Mouse (Mus musculus): ENCODE measurements around the gene Lat.

Lat gene

DNA sequence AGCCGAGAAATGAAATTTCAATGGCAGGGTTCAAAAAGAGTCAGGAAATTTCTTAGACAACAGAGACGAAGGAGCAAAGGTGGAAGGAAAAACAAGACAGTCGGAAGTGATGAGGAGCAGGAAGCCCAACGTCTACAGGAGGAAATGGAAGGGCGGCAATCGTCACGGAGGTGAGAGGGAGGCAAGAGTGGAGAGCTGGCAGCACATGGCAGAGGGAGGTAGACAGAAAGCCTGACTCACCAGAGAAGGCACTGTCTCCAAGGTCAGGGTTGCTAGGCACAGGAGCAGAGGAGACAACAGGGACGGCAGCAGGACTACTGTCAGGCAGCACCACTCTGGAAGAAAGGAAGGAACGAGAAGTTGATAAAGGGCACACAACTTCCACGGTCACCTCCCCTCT is 1.7 kb downstream of the Lat start:
- no peak for DNase-seq (ENCODE audit: low spot score in 2 of 2)

DNA sequence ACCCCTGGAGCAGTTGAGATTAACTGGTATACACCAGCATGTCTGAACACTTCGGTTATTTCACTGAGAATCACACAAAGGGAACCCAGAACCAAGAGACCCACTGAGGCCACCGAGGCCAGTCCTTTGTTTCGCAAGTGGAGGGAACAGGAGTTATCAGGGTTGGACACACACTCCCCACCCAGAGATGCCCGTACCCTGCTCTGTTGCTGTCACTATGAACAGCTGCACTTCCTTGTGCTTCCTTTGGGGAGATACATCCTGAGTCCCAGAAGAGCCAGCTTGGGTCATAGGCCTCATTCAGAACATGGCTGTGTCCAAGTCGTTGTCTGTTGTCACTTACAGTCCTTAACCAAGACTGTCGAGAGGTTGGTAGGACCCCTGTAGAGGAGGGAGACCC is 6.3 kb downstream of the Lat start:
- no peak for DNase-seq (ENCODE audit: low spot score in 2 of 2)

DNA sequence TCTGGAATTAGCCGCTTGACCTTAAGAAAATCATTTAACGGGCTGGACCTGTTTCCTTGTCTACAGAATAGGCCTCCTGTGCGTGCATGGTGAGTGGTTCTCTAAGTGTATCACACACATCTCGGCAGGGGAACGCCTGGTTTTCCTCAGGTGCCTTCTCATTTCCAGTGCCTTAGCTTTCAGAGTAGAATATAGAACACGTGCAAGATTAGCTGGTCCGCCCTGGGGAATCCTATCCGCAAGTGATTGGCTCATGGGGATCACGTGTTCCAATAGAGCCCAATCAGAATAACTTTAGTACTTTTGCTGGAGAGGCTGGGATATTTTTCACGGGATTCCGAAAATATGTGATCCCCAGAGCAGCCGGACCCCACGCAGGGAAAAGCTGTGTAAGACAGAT is 10.3 kb downstream of the Lat start:
- no peak for DNase-seq (ENCODE audit: low spot score in 2 of 2)

DNA sequence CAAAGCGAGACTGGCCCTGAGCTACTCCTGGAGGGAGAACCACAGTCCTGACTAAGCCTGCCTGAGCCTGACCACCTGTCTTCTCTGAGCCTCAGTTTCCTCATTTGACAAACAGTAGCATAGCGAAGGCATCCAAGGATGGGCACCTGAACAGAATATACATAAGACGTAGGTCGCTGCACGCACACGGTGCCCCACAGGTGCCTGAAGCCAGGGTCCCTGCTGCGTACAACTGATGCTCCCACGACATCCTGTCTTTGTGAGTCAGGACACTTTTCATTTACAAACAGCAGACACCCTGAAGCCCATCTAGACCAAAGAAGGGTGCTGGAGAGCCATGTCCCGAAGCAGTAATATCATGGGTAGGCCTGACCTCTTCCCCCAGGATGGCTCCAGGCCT is 11.0 kb downstream of the Lat start:
- DNase-seq (ENCODE audit: low spot score in 2 of 2) = no peak

DNA sequence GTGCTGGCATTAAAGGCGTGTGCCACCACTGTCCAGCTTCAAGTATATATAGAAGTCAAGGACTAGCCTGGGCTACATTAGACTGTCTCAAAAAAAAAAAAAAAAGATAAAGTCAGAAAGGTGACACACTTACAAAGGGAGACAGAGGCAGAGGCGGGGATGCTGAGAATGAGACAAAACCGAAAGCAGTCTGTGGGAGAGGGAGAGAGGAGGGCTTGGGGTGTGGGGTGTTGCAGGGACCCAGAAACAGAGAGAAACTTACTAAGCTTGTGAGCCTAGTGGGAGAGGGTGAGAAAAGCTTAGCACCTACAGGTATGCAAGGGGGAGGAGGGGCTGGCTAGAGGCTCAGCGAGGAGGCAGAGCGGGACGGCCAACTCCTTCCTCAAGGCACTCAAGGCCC is 11.5 kb downstream of the Lat start:
- no peak for DNase-seq (ENCODE audit: low spot score in 2 of 2)

DNA sequence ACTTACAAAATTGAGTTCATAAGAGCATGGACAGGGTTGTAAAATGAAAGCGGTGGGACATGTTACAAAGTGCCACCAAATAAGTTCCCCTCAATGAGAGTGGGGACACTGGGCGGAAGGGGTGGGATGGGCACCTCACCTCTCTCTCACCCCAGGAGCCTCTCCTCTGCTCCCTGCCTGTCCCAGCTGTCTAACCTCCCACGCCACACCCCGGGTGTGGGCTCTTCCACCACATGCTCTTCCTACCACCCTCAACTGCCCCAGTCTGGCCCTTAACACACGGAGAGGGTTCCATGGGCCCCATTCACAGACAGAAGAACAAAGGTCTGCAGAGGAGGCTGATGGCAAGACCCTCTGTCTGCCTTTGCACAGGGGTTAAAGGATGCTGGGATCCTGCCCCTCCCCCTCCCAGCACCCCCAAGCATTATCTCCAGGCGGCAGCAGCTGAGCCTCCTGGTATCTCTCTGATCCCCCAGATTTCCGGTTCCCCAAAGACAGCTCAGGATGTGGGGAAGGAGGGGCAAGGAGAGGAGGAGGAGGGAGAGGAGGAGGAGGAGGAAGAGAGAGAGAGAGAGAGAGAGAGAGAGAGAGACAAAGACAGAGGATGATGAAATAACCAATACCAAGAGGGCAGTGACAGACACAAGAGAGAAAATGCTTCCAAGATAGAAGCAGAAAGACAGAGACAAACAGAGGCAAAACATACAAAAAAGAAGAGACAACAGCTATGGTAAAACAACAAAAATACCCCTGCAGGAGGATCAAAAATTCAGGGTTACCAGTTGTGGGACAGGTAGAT is 12.4 kb downstream of the Lat start:
- no peak for DNase-seq (ENCODE audit: low spot score in 2 of 2)

DNA sequence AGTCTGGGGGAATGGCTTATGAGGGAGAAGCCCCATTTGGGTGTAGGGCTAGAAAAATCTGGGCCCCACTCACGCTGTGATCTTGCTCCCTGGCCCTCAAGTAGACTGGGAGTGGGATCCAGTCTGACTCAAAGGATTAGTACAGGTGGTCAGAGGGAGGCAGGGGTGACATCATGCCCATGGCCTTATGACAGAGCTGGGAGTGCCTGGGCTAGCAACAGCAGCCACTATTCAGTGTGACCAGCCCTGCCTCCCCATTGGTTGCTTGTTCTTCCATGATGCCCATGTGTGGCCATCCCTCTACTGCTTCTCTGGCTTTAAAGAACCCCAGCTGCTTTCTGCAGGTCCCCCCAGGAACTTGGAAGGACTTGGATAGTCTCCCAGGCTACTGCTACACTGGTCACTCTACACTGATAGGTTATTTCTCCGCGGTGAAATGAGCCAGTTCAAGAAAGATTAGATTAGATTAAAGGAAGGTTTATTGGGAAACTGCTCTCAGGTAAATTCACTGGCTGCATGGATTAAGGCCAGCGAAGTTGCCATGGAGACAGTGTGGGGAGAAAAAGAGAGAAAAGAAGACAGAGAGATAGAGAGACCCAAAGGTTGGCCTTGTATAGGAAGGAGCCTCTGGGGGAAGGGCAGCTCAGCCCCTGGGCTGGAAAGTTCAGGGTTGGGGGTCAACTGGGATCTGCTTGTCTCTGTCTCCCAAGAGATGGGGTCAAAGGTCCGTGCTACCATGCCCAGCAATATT is 13.3 kb downstream of the Lat start:
- no peak for DNase-seq (ENCODE audit: low spot score in 2 of 2)

DNA sequence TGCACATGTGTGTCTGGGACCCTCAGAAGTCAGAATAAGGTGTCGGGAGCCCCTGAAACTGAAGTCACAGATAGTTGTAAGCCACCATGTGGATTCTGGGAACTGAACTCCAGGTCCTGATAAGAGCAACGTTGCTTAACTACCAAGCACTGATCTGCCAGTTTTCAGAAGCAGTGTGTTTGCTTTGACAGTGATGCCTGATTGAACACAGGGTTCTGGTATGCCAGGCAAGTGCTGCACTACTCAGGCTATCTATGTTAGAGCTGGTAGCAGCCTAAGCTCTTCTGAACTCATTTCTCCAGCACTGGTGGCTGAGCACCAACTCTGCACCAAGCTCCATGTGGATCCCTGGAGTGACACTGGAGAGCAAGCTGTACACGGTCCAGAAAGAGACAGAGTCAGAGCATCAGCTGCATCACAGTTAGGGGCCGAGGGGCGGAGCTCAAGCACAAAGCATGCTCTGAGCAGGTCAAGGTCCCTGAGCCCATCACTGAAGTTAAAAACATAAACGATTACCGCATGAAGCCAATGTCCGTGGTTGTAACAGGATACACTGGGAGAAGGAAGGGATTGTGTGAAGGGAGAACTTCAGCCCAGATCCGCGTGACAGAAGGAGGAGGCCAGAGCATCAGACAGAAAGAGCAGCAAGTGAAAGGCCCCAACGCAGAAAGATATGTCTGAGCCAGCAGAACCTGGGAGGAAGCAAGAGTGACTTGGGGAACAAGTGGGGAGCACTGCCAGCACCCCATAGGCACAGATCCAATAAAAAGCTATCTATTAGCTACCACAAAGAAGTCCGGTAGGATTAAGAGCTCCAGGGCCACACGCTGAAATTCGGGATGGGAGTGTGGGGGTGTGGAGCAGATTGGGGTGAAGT is 14.4 kb downstream of the Lat start:
- DNase-seq (ENCODE audit: low spot score in 2 of 2) = no peak

DNA sequence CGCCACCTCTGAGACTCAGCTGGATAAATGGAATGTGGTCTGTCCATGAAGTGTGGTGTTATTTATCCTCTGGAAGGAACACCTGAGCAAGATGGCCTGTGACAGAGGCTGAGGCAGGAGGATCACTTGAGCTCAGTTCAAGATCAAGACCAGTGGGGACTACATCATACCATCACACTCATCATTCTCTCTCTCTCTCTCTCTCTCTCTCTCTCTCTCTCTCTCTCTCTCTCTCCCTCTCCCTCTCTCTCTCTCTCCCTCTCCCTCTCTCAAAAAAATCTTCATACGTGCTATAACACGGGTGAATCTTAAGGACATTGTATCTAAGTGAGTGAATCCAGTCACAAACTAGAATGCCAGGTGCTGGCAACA is 15.4 kb downstream of the Lat start:
- no peak for DNase-seq (ENCODE audit: low spot score in 2 of 2)

DNA sequence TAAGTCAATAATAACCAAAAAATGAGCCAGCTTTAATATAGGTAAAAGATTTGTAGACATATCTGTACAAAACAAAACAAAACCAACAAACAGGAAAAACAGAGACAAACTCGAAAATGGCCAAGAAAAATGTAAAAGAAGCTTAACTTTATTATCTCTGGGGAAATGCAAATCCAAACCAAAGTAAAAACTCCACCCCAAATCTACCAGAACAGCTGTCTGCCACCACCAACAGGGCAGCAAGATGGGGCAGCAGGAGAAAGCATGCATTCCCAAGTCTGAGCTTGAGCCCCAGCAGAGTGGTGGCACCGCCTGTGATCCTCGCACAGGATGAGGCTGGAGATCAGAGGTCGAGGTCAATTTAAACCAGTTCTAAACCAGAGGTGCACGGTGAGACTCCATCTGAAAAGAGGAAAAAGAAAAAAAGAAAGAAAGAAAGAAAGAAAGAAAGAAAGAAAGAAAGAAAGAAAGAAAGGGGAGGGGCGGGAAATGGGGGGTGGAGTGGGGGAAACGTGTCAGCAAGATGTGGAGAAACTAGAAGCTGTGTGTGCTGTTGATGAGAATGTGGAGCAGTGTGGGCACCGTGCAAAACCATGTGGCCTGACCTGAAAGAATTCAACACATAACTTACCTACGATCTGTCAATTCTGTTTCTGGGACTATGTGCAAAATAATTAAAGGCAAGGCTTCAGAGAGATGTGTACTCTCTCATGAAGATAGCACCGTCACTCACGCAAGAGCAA is 15.9 kb downstream of the Lat start:
- no peak for DNase-seq (ENCODE audit: low spot score in 2 of 2)

DNA sequence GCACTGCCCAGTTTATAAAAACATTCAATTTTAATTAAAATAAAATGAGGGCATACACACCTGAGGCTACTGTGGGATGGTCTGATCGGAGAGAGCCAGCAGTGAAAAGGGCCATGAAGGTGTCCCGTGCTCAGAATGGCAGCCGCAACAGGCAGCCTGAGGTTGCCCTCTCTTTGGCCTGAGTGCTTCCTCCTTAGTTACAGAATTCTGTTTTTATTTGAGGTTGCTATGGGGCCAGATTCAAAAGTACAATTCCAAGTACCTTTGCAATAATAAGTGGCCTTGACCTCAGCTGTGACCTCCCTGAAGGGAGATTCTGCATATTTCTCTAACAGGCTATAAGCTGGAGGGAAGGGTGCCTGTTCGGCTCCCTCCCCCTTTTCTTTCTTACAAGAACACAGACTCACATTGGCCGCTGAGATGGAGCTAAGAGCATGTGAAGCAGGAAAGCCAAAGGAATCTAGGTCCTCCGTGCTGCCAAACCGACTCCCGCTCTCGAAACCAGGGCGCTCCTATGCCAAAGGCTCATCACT is 17.9 kb downstream of the Lat start:
- DNase-seq (ENCODE audit: low spot score in 2 of 2) = no peak

DNA sequence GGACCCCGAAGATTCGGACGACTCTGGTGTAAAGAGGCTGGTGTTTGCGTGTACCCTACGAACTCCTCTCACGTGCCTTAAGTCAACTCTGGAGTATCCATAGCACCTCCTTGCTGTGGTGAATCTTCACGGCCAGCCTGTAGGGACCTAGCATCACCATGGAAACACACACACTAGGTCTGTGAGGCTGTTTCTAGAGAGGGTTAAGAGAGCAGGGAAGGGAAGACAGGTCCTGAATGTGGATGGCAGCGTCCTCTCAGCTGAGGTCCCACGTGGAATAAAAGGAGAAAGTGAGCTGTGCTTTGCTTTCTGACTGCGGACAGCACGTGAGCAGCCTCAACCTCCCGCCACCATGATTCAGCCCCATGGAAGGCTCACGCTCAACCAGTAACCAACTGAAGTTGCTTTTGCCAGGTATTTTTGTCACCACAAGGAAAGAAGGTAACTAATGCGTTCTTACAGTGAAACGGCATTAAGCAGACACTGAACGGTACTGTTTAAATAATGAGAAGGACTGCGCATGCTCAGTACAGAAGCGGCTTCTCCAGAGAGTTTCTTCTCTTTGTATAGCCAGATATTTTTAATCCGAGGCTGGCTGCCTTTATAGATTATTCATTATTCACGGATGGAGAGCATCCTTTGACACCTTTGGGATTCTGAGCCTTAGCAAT is 18.5 kb downstream of the Lat start:
- no peak for DNase-seq (ENCODE audit: low spot score in 2 of 2)

DNA sequence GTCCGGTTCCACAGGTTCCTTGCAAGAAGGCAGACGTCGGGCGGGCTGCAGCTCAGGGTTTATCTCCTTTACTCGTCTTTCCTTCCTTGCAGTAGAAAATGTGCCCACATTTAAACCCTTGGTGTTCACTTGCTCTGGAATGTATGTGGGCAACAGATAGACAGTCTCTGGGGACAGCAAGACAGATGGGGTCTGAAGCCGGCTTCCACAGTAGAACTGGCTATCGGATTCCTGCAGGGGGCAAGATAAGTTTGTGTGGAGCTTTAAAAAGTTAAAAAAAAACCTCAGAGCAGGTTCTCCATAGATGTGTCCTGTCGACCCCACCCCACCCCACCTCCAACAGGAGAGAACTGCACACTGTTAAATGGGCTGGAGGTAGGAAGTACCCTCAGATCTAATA is 21.1 kb downstream of the Lat start:
- no peak for DNase-seq (ENCODE audit: low spot score in 2 of 2)

DNA sequence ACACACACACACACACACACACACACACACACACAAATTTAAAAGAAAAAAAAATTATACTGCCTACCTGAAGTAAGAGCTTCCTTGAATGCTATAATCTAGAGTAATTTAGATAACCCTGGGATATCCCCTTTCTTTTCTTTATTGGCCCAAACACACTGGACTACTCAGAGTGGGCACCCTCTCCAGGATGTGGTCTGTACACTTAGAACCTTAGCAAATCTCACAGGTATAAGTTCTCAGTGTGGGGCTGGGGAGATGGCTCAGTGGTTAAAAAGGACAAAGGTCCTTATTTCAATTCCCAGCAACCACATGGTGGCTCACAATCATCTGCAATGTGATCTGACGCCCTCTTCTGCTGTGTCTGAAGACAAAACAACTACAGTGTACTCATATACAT is 22.3 kb downstream of the Lat start:
- DNase-seq (ENCODE audit: low spot score in 2 of 2) = no peak

DNA sequence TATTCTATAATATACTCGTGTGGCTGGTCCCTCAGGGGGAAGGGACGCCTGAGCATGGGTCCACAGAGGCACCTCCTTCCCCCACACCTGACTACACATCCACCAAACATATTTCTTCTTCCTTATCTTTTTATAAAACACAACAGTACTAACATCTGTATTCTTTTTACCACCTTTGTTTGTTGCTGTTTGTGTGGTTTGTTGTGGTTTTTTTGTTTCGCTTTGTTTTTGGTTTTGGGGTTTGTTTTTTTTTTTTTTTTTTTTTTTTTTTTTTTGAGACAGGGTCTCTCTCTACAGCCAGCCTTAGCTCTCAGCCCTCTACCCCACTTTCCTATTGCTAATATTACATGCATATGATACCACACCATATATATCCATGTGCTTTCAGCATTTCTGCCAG is 23.4 kb downstream of the Lat start:
- DNase-seq (ENCODE audit: low spot score in 2 of 2) = no peak

DNA sequence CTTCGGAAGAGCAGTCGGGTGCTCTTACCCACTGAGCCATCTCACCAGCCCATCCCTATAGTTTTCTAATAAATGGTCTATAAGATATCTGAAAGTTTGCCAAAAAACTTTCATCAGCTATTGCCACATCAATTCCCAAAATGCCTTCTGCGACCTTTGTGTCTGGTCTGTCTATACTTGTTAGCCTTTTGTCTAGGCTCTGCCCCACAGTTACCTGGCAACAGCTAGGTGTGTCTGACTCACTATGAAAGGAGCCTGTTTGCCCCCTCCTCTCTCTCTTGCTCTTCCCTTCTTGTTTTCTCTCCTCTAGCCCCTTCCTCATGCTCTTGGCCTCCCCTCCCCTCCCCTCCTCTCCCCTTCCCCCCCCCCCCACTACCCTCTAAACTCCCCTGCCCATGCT is 23.8 kb downstream of the Lat start:
- DNase-seq (ENCODE audit: low spot score in 2 of 2) = no peak

DNA sequence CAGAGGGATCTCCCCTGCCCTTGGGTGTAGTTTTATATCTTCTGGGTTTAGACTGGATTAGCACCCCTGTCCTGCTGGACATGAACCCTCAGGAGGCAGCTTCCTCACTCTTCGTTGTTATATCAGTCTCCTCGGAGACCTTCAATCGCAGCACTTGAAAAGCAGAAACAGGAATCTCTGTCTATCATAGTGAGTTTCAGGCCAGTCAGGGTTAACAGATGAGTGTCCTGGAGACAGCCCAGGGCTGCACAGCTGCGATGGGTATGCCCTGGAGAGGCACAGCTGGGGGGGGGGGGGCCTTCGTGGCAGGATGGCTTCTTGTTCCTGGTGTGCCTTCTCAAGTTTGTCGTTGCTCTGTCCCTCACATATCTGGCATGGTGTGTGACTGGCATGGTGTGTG is 28.5 kb downstream of the Lat start:
- DNase-seq (ENCODE audit: low spot score in 2 of 2) = no peak

DNA sequence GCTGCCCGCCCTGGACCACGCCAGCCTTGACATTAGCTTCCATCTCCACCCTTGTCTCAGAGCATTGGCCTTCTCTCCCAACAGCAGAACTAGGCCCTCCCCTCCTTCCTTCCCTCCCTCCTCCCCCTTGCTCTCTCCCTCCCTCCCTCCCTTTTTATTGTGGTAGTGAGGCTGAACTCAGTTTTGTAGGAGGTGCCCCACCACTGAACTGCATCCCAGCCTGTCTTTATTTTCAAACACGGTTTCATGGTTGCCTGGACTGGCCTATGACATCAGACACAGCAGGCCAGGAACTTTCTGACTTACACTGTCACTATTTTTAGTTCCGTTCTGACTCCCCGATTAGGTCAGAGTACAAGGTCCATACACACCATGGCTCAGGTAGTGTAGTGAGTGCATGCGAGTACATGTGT is 29.2 kb downstream of the Lat start:
- no peak for DNase-seq (ENCODE audit: low spot score in 2 of 2)

DNA sequence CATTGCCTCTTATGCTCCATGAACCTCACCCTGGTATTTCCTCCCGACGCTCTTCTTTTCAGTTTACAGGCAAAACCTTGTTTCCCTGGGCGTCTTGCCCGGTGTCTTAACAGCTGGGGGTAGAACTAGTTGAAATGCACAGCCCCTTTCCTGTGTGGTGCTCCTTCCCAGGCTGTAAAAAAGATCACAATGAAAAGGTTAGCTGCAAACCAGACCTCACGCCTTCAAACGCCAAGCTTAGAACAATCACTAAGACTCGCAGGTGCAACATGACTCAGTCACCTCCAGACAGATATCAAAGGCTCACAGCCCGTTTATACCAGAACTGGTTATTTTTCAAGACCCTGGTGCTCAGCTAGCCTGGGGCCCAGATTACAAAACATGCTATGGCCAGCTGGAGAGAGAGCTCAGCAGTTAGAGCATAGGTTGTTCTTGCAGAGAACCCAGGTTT is 29.8 kb downstream of the Lat start:
- no peak for DNase-seq (ENCODE audit: low spot score in 2 of 2)

DNA sequence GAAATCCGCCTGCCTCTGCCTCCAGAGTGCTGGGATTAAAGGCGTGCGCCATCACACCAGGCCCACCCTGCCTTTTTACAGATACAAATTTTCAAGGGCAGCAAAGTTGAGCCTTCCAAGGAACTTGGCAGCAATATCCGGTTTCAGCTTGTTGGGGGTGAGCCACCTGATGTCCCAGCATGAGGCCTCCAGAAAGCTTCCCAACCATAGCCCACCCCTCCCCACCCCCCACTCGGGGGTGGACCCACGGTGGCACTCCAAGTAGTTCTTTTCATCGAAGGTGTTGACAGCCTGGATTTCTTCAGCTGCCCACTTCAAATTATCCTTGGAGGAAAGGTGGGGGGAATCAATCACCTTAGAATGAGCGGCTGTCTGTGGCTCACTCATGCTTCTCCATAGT is 30.5 kb downstream of the Lat start:
- DNase-seq (ENCODE audit: low spot score in 2 of 2) = no peak

DNA sequence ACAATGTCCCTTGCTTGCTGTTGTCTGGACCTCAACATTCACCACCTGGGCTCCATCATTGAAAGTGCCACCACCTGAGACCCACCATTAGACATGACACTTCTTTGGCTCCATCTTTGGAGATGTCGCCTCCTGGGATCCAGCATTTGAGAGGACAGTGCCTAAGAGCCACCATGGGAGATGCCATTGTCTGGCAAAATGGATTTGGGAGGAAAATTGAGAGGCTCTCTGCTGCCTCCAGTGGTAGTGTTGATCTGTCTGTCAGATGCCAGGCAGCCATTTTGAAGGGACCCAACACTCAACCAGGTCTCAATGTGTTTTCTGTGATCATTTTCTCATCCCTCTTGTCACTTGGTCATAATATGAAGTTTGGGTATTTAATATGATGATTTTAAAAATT is 33.8 kb downstream of the Lat start:
- no peak for DNase-seq (ENCODE audit: low spot score in 2 of 2)

Data from left cerebral cortex, adult 9 months (tissue).